Mouse (Mus musculus) midbrain, postnatal 0 days (tissue): ENCODE results near the gene Gja5. TPM values are rescaled to one million over a fixed set of nuclear protein-coding genes. Genes with fewer than 3 reads are reported as not detected.
"Not testable (repeated sequence)": the region's sequence is repeated elsewhere in the genome, so short reads cannot be mapped to it uniquely, and the experiment has no call there.

Experiments
- ATAC-seq: fragments of 200-750 bp; cut with Nextera tagmentation; 2 replicates; pipeline ENCODE4 v1.8.0; 2017; ENCODE audit warnings: moderate number of reproducible peaks, mild to moderate bottlenecking, moderate TSS enrichment, moderate library complexity; ENCODE audit not compliant: low FRiP score
- DNase-seq: peaks from one replicate; pipeline ENCODE4 v3.0.0-alpha.2; 2015; ENCODE audit warnings: low spot score
- H3K27ac ChIP-seq: fragments of 300-500 bp; sonication (generic); 2 replicates; pipeline ENCODE4 v1.5.1; 2014; ENCODE audit warnings: low read depth, mild to moderate bottlenecking, low read length, mixed read lengths
- H3K27me3 ChIP-seq: fragments of 300-500 bp; sonication (generic); 2 replicates; pipeline ENCODE4 v1.6.1; 2014; ENCODE audit warnings: low read length, control low read depth, mixed read lengths; ENCODE audit not compliant: insufficient read depth
- H3K36me3 ChIP-seq: fragments of 300-500 bp; sonication (generic); 2 replicates; pipeline ENCODE4 v1.6.1; 2014; ENCODE audit warnings: low read length, control low read depth, mixed read lengths; ENCODE audit not compliant: insufficient read depth
- H3K4me1 ChIP-seq: fragments of 300-500 bp; sonication (generic); 2 replicates; pipeline ENCODE4 v1.6.1; 2014; ENCODE audit warnings: mild to moderate bottlenecking, control low read depth, antibody characterized with exemption, low read length, mixed read lengths; ENCODE audit not compliant: insufficient read depth
- H3K4me2 ChIP-seq: fragments of 300-500 bp; sonication (generic); 2 replicates; pipeline ENCODE4 v1.6.1; 2014; ENCODE audit warnings: low read depth, mild to moderate bottlenecking, low read length, mixed read lengths; ENCODE audit not compliant: poor library complexity, severe bottlenecking
- H3K4me3 ChIP-seq: fragments of 300-500 bp; sonication (generic); 2 replicates; pipeline ENCODE4 v1.5.1; 2014; ENCODE audit warnings: low read depth, mild to moderate bottlenecking, low read length, moderate library complexity
- H3K9ac ChIP-seq: fragments of 300-500 bp; sonication (generic); replicated peaks from 2 replicates; pipeline ENCODE4 v1.6.1; 2014; ENCODE audit warnings: mild to moderate bottlenecking, low read length, moderate library complexity, mixed read lengths; ENCODE audit not compliant: poor library complexity, severe bottlenecking
- H3K9me3 ChIP-seq: fragments of 300-500 bp; sonication (generic); 2 replicates; pipeline ENCODE4 v1.6.1; 2016; ENCODE audit warnings: low read length, control low read depth
- CTCF ChIP-seq: IDR thresholded peaks from 2 replicates; pipeline ENCODE4 v1.5.1; 2016; ENCODE audit warnings: antibody characterized with exemption, mild to moderate bottlenecking
- WGBS: fragments of 180-500 bp; shearing (Covaris S2); extraction: QIAGEN DNeasy Blood & Tissue Kit; methylation state at CpG from one replicate; pipeline ENCODE4 v1.1.7; 2014; 5-methylcytosine and 5-hydroxymethylcytosine counted together
- polyA plus RNA-seq: library from polyadenylated mRNA; unstranded; fragments of >200 nt; fragmentation: Nextera tagmentation; extraction: Ambion mirVana; gene quantifications from 2 replicates; pipeline ENCODE4 v1.2.1, GENCODE M21; 2015
- total RNA-seq: library from RNA; depleted of rRNA; stranded (reverse); fragments of >200 nt; gene quantifications from 2 replicates; pipeline ENCODE4 v1.2.3, GENCODE M21; 2014

Gja5 gene
- total and polyA plus RNA-seq, 2 experiments from 2014 or later: 0.88 to 0.93 TPM

GRCm38 (mm10) chr3:97058704-97059103, 154.2 kb downstream of the Gja5 start:
- H3K4me1 ChIP-seq: no peaks in the 10 kb centered on the region
- H3K27ac ChIP-seq: no peak overlapping the region
- no peaks in the 10 kb centered on the region for H3K36me3 ChIP-seq
- ATAC-seq (no peak), DNase-seq (no peak)
- no peak overlapping the region for H3K4me2 ChIP-seq
- H3K27me3 ChIP-seq: no peaks in the 10 kb centered on the region
- H3K4me3 ChIP-seq: no peak overlapping the region
- H3K9ac ChIP-seq: no peak overlapping the region
- H3K9me3 ChIP-seq: no peaks in the 10 kb centered on the region
- WGBS: 85% methylated on average over 5 of the region's 5 CpGs
- TF ChIP-seq CTCF: no peak

- no peaks in the 10 kb centered on the region for H3K27me3 ChIP-seq
- H3K36me3 ChIP-seq: no peaks in the 10 kb centered on the region
- H3K9me3 ChIP-seq: no peaks in the 10 kb centered on the region
- ATAC-seq: peak; percentile 41; the same call in 1 of the 2 replicates
- no peak overlapping the region for H3K4me3 ChIP-seq
- H3K9ac ChIP-seq: no peak overlapping the region
- no peak overlapping the region for H3K27ac ChIP-seq
- DNase-seq: no peak
- H3K4me2 ChIP-seq: no peak overlapping the region
- no peaks in the 10 kb centered on the region for H3K4me1 ChIP-seq
- 96% methylated on average over 4 of the region's 4 CpGs for WGBS
- no peak for TF ChIP-seq CTCF
Observed at GRCm38 (mm10) chr3:97060119-97060518, 155.6 kb downstream of the Gja5 start.

- WGBS: 74% methylated on average over 5 of the region's 5 CpGs
- Histone ChIP-seq H3K4me3 (no peak overlapping the region), H3K4me1 (no peaks in the 10 kb centered on the region), H3K4me2 (no peak overlapping the region), H3K27me3 (no peaks in the 10 kb centered on the region), H3K9me3 (no peaks in the 10 kb centered on the region), H3K9ac (no peak overlapping the region), H3K36me3 (no peaks in the 10 kb centered on the region), H3K27ac (no peak overlapping the region)
- DNase-seq (no peak), ATAC-seq (no peak)
- TF ChIP-seq CTCF: no peak
Observed at GRCm38 (mm10) chr3:97062814-97063213, 158.3 kb downstream of the Gja5 start.

GRCm38 (mm10) chr3:97064046-97064445, 159.6 kb downstream of the Gja5 start:
- no peaks in the 10 kb centered on the region for H3K4me1 ChIP-seq
- H3K4me2 ChIP-seq: no peak overlapping the region
- H3K36me3 ChIP-seq: no peaks in the 10 kb centered on the region
- no peak for TF ChIP-seq CTCF
- H3K9ac ChIP-seq: no peak overlapping the region
- DNase-seq (no peak), ATAC-seq (no peak)
- H3K27me3 ChIP-seq: no peaks in the 10 kb centered on the region
- H3K9me3 ChIP-seq: no peaks in the 10 kb centered on the region
- 67% methylated on average over 6 of the region's 6 CpGs for WGBS
- no peak overlapping the region for H3K27ac ChIP-seq
- no peak overlapping the region for H3K4me3 ChIP-seq

- 90% methylated on average over 7 of the region's 7 CpGs for WGBS
- H3K4me2 ChIP-seq, H3K4me3 ChIP-seq, DNase-seq, H3K9ac ChIP-seq, H3K27me3 ChIP-seq, H3K4me1 ChIP-seq, ATAC-seq, H3K36me3 ChIP-seq, H3K9me3 ChIP-seq, H3K27ac ChIP-seq: not testable (repeated sequence)
Observed at GRCm38 (mm10) chr3:97069589-97069988, 165.1 kb downstream of the Gja5 start.

- DNase-seq, H3K4me2 ChIP-seq, H3K4me3 ChIP-seq, H3K27ac ChIP-seq, H3K27me3 ChIP-seq, H3K9me3 ChIP-seq, ATAC-seq, H3K36me3 ChIP-seq, H3K4me1 ChIP-seq, H3K9ac ChIP-seq: not testable (repeated sequence)
- WGBS: 68% methylated on average over 9 of the region's 9 CpGs
Observed at GRCm38 (mm10) chr3:97071916-97072315, 167.4 kb downstream of the Gja5 start.

GRCm38 (mm10) chr3:97072361-97072760, 167.9 kb downstream of the Gja5 start:
- not testable (repeated sequence) for H3K27ac ChIP-seq, H3K4me2 ChIP-seq, H3K4me3 ChIP-seq, DNase-seq, H3K9me3 ChIP-seq, H3K4me1 ChIP-seq, H3K36me3 ChIP-seq, ATAC-seq, H3K27me3 ChIP-seq, H3K9ac ChIP-seq
- WGBS: 77% methylated on average over 5 of the region's 5 CpGs

- not testable (repeated sequence) for H3K4me1 ChIP-seq, H3K27me3 ChIP-seq, DNase-seq, H3K9ac ChIP-seq, H3K36me3 ChIP-seq, ATAC-seq, H3K4me2 ChIP-seq, H3K4me3 ChIP-seq, H3K27ac ChIP-seq, H3K9me3 ChIP-seq
- WGBS: 22% methylated on average over 2 of the region's 11 CpGs
Observed at GRCm38 (mm10) chr3:97075744-97076350, 171.4 kb downstream of the Gja5 start.
